Mouse (Mus musculus): Measurements from ENCODE around the gene Cfap221. TPM values are rescaled to one million over a fixed set of nuclear protein-coding genes. Genes with fewer than 3 reads are reported as not detected.

Gene Cfap221
- polyA plus RNA-seq, 1 experiment from 2014 or later: 0.48 TPM

GRCm38 (mm10) chr1:119891865-119892264 is 105.2 kb downstream of the Cfap221 start:
- Histone ChIP-seq H3K4me3 (no peak overlapping the region), H3K4me2 (no peak overlapping the region), H3K27me3 (replicated peaks) (no peaks in the 10 kb centered on the region), H3K9ac (no peak overlapping the region), H3K4me1 (no peaks in the 10 kb centered on the region), H3K27ac (no peak overlapping the region), H3K36me3 (replicated peaks) (no peaks in the 10 kb centered on the region), H3K9me3 (no peaks in the 10 kb centered on the region)
- 72% methylated on average over 4 of the region's 4 CpGs for WGBS
- ATAC-seq (replicated peaks): no peak

GRCm38 (mm10) chr1:119891149-119891548 is 105.9 kb downstream of the Cfap221 start:
- Histone ChIP-seq H3K4me1 (no peaks in the 10 kb centered on the region), H3K9ac (no peak overlapping the region), H3K4me2 (no peak overlapping the region), H3K27me3 (replicated peaks) (no peaks in the 10 kb centered on the region), H3K27ac (no peak overlapping the region), H3K9me3 (no peaks in the 10 kb centered on the region), H3K36me3 (replicated peaks) (no peaks in the 10 kb centered on the region), H3K4me3 (no peak overlapping the region)
- ATAC-seq (replicated peaks): no peak
- 89% methylated on average over 9 of the region's 9 CpGs for WGBS

- ATAC-seq (replicated peaks): no peak
- Histone ChIP-seq H3K4me1 (no peaks in the 10 kb centered on the region), H3K4me3 (no peak overlapping the region), H3K4me2 (no peak overlapping the region), H3K27ac (no peak overlapping the region), H3K9me3 (no peaks in the 10 kb centered on the region), H3K36me3 (replicated peaks) (no peaks in the 10 kb centered on the region), H3K27me3 (replicated peaks) (no peaks in the 10 kb centered on the region), H3K9ac (no peak overlapping the region)
- WGBS: 79% methylated on average over 16 of the region's 16 CpGs
Measured at GRCm38 (mm10) chr1:119889347-119889746, 107.7 kb downstream of the Cfap221 start.

- Histone ChIP-seq H3K9me3 (no peaks in the 10 kb centered on the region), H3K4me2 (no peak overlapping the region), H3K4me3 (no peak overlapping the region), H3K4me1 (no peaks in the 10 kb centered on the region), H3K36me3 (replicated peaks) (no peaks in the 10 kb centered on the region), H3K27me3 (replicated peaks) (no peaks in the 10 kb centered on the region), H3K27ac (no peak overlapping the region), H3K9ac (no peak overlapping the region)
- 69% methylated on average over 7 of the region's 7 CpGs for WGBS
- ATAC-seq (replicated peaks): no peak
Measured at GRCm38 (mm10) chr1:119886320-119886719, 110.7 kb downstream of the Cfap221 start.

- H3K27me3 ChIP-seq (replicated peaks): no peaks in the 10 kb centered on the region
- H3K9ac ChIP-seq: no peak overlapping the region
- no peaks in the 10 kb centered on the region for H3K36me3 ChIP-seq (replicated peaks)
- 93% methylated on average over 3 of the region's 3 CpGs for WGBS
- no peaks in the 10 kb centered on the region for H3K9me3 ChIP-seq
- no peaks in the 10 kb centered on the region for H3K4me1 ChIP-seq
- H3K4me3 ChIP-seq: no peak overlapping the region
- H3K4me2 ChIP-seq: no peak overlapping the region
- no peak overlapping the region for H3K27ac ChIP-seq
- ATAC-seq (replicated peaks): no peak
Measured at GRCm38 (mm10) chr1:119884272-119884671, 112.8 kb downstream of the Cfap221 start.

- no peak for ATAC-seq (replicated peaks)
- Histone ChIP-seq H3K4me3 (no peak overlapping the region), H3K4me1 (no peaks in the 10 kb centered on the region), H3K9me3 (no peaks in the 10 kb centered on the region), H3K4me2 (no peak overlapping the region), H3K27me3 (replicated peaks) (no peaks in the 10 kb centered on the region), H3K9ac (no peak overlapping the region), H3K36me3 (replicated peaks) (no peaks in the 10 kb centered on the region), H3K27ac (0 out of 2 replicates have a peak overlapping the region, but pooled peaks have one; percentile 40)
- 73% methylated on average over 7 of the region's 7 CpGs for WGBS
Measured at GRCm38 (mm10) chr1:119878909-119879308, 118.1 kb downstream of the Cfap221 start.

GRCm38 (mm10) chr1:119877469-119877868 is 119.6 kb downstream of the Cfap221 start:
- WGBS: 91% methylated on average over 4 of the region's 4 CpGs
- H3K9me3 ChIP-seq: no peaks in the 10 kb centered on the region
- no peak overlapping the region for H3K4me2 ChIP-seq
- H3K27me3 ChIP-seq (replicated peaks): no peaks in the 10 kb centered on the region
- no peak for ATAC-seq (replicated peaks)
- no peak overlapping the region for H3K4me3 ChIP-seq
- no peak overlapping the region for H3K27ac ChIP-seq
- H3K9ac ChIP-seq: no peak overlapping the region
- H3K36me3 ChIP-seq (replicated peaks): no peaks in the 10 kb centered on the region
- H3K4me1 ChIP-seq: no peaks in the 10 kb centered on the region

Other genes starting within 250 kb of the Cfap221 start
- gene Ptpn4, start 159.6 kb downstream of the Cfap221 start, polyA plus RNA-seq (2015; fragmentation: Nextera tagmentation; extraction: Ambion mirVana): 10.9 and 12.5 TPM in 2 replicates
- 7.5 and 7.8 TPM in 2 replicates for gene Tmem177, start 84.0 kb downstream of the Cfap221 start, polyA plus RNA-seq (2015; fragmentation: Nextera tagmentation; extraction: Ambion mirVana)
- 0.75 and 1.4 TPM in 2 replicates for gene Sctr, start 9.7 kb upstream of the Cfap221 start, polyA plus RNA-seq (2015; fragmentation: Nextera tagmentation; extraction: Ambion mirVana)
- gene Tmem37, start 76.8 kb upstream of the Cfap221 start, polyA plus RNA-seq (2015; fragmentation: Nextera tagmentation; extraction: Ambion mirVana): 7.6 and 9.6 TPM in 2 replicates
- 798 and 903 TPM in 2 replicates for gene Dbi, start 123.8 kb upstream of the Cfap221 start, polyA plus RNA-seq (2015; fragmentation: Nextera tagmentation; extraction: Ambion mirVana)
- 14.2 and 16.0 TPM in 2 replicates for gene 3110009E18Rik, start 124.0 kb upstream of the Cfap221 start, polyA plus RNA-seq (2015; fragmentation: Nextera tagmentation; extraction: Ambion mirVana)